Mouse (Mus musculus): ENCODE results near the gene Slc35b1. TPM values are rescaled to one million over a fixed set of nuclear protein-coding genes. Genes with fewer than 3 reads are reported as not detected.

Gene Slc35b1
- total RNA-seq, 2 experiments from 2014 or later, result 58.5 to 68.8 TPM

GRCm38 (mm10) chr11:95417341-95417740 lies 32.8 kb downstream of the Slc35b1 start:
- no peak for DNase-seq (ENCODE audit: low spot score in 2 of 2)

- DNase-seq (ENCODE audit: low spot score in 2 of 2), result no peak
Observed at GRCm38 (mm10) chr11:95420880-95421435, 36.5 kb downstream of the Slc35b1 start.

- DNase-seq (ENCODE audit: low spot score in 2 of 2), result no peak
Observed at GRCm38 (mm10) chr11:95423505-95423904, 39.0 kb downstream of the Slc35b1 start.

- no peak for DNase-seq (ENCODE audit: low spot score in 2 of 2)
Observed at GRCm38 (mm10) chr11:95431344-95431743, 46.9 kb downstream of the Slc35b1 start.

GRCm38 (mm10) chr11:95432194-95432593 lies 47.7 kb downstream of the Slc35b1 start:
- no peak for DNase-seq (ENCODE audit: low spot score in 2 of 2)

Other genes with a start within 250 kb of the Slc35b1 start
- gene Dlx4, start 238.4 kb upstream of the Slc35b1 start, total RNA-seq (2021), result under 1 TPM; 0.13 to 0.17 TPM
- not detected for gene Tac4, start 123.2 kb upstream of the Slc35b1 start, total RNA-seq (2021)
- 10 to 100 TPM; 76.5 to 82.0 TPM for gene Kat7, start 74.4 kb upstream of the Slc35b1 start, total RNA-seq (2021)
- 1 to 10 TPM; 6.3 to 8.2 TPM for gene Fam117a, start 47.7 kb upstream of the Slc35b1 start, total RNA-seq (2021)
- 100 to 1,000 TPM; 174 to 181 TPM for gene Spop, start 29.4 kb downstream of the Slc35b1 start, total RNA-seq (2021)
- 10 to 100 TPM; 16.5 to 26.3 TPM for gene Nxph3, start 129.9 kb downstream of the Slc35b1 start, total RNA-seq (2021)
- gene Ngfr, start 203.0 kb downstream of the Slc35b1 start, total RNA-seq (2021), result 1 to 10 TPM; 1.8 to 1.9 TPM